Mouse (Mus musculus) liver, adult 2 months (tissue): ENCODE results near the gene Lhx3.

Experiments used
- CTCF ChIP-seq: fragments of 200-500 bp; IDR thresholded peaks from 2 replicates; pipeline ENCODE4 v1.5.1; 2011; ENCODE audit warnings: low read depth, low read length, control low read depth
- POLR2A ChIP-seq: fragments of 200-500 bp; IDR thresholded peaks from 2 replicates; pipeline ENCODE4 v1.6.1; 2011; ENCODE audit warnings: low read length, control low read depth; ENCODE audit not compliant: insufficient read depth; ENCODE audit errors: extremely low read depth

- TF ChIP-seq POLR2A (no peak), CTCF (no peak)
These were observed 32.8 kb upstream of the Lhx3 start for GRCm38 (mm10) chr2:26240841-26241240.
